Mouse (Mus musculus) neutrophil, adult 5-6 weeks (primary cell): Measurements from ENCODE around the gene Arhgap25. TPM values are rescaled to one million over a fixed set of nuclear protein-coding genes. Genes with fewer than 3 reads are reported as not detected.
"Not testable (repeated sequence)": the region's sequence is repeated elsewhere in the genome, so short reads cannot be mapped to it uniquely, and the experiment has no call there.

Experiments used
- ATAC-seq: fragments of 151-379, 151-347 bp; 2 replicates; pipeline ENCODE4 v1.8.0; 2017; ENCODE audit warnings: mild to moderate bottlenecking, moderate TSS enrichment; ENCODE audit not compliant: insufficient number of reproducible peaks, poor library complexity, low FRiP score, severe bottlenecking; ENCODE audit errors: extremely low read depth
- total RNA-seq: library from RNA; stranded (forward); fragments of 200-1000 nt; gene quantifications from 2 replicates; pipeline ENCODE4 v1.2.3, GENCODE M21; 2017

The Arhgap25 gene
- total RNA-seq, 1 experiment from 2014 or later, result 369 TPM

DNA sequence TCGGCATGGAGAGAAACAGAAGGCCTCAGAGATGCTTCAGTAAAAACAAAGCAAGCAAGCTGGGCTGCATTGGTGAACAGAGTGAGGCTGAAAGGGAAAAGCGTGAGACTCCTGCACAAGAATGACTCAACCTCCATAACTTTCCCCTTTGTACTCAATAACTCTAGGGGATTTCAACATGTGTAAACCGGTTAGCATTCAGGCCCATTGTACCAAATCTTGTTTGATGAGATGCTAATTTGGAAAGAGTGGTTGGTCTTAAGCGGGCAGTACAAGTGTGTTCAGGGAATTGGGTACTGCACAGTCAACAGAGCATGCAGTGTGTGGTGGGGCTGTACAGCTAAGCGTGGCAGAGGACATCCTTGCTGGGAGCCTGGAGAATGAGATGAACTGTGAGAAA lies 57.8 kb downstream of the Arhgap25 start:
- ATAC-seq, result no peak

DNA sequence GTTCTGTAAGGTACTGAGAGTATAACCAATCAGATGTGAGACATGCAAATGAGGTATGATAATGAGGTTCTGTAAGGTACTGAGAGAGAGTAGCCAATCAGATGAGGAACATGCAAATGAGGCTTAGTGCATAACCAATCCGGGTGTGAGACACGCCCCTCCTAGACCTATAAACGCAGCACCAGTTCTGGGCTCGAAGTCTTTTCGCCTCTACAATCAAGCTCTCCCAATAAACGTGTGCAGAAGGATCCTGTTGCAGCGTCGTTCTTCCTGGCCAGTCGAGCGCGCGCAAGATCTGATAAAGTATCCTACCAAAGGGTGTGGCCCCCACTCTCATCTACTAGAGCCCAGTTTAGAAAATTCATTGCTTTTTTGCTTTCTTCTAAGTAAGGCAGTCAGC lies 63.0 kb downstream of the Arhgap25 start:
- not testable (repeated sequence) for ATAC-seq

DNA sequence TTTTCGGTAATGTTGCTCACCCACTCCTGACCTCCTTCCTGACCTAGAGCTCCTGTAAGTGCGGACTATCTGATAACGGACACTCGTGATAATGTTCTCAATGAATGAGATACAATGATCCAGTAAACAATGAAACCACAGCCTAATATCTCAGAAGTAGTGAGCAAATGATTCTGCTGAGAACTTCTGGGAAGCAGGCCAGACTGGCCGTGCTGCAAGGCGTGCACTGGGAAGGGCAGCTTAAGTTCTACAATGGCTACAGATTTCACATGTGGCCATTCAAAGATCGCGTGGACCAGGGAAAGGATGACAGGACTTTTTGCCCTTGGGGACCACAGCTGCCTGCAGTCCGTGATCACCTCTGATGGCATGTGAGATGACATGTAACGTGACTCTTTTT lies 64.7 kb downstream of the Arhgap25 start:
- ATAC-seq, result no peak

DNA sequence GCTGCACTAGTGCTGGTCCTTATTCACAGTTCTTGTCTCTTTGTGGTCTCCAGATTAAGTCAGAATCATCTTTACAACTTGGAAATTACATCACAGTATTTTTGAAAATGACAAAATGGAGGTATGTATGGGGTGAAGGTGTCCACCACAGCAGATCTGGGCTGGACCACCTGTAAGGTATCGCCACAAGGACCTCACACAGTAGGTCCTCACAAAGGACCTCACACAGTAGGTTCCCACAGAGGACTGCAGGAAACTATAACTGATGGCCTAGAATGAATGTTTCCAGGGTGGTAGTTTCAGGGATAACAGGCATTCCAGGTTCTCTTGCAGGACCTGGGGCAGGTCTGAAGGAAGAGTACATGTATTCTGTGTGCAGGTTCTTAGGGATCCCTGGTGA lies 65.7 kb downstream of the Arhgap25 start:
- ATAC-seq, result no peak

DNA sequence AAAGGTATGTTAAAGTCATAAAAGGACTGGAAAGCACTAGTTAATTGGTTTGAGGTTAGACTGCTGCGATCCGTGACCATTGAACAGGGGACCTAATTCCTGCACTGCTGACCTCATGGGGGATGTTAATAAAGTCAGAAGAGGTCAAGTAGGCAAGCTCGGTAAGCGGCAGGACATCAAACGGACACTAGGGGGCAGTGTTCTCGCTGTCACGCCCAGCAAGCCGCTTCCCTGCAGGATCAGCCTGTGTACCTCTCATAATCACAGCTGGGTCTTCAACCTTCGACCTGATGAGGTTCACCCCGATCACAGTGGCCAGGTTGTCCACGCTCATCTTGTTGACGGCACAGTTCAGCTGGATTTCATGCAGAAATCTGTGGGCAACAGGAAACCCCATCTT lies 66.8 kb downstream of the Arhgap25 start:
- ATAC-seq, result peak; percentile 66; the same call in 1 of the 2 replicates

DNA sequence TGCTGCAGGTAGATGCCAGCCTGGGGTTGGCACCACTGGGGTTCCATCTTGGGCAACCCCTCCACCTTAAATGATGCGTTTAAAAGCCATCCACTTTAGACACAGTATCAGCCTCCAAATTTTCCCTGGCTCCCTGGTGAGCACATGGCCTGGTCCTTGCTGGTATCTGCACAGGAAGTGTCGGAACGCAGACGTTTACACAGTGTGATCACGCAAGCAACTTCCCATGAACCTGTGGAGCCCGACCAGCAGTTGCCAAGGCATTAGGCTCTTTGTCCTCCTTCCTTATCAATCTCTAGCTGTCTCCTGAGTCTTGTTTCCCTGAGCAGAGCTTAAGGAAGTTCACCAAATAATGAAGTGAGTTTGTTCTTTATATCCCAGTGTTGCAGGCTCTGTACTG lies 77.6 kb downstream of the Arhgap25 start:
- no peak for ATAC-seq

DNA sequence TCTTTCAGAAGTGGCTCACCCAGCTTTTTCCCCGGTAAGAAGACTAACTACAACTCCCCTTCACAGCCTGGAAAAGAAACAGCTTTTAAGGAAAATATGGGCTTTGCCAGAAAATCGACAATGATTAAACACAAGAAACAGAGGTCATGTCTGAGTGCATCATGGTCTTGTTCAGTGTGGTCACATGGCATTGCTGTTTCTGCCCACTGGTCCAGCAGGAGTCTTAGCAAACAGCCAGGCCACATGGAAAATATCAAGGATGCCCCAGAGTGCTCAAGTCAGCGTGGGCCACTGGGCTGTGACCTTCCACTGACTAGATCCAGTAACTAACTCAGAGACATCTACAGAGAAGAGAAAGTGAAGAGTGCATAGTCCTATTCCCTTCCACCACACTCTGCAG lies 81.3 kb downstream of the Arhgap25 start:
- no peak for ATAC-seq

DNA sequence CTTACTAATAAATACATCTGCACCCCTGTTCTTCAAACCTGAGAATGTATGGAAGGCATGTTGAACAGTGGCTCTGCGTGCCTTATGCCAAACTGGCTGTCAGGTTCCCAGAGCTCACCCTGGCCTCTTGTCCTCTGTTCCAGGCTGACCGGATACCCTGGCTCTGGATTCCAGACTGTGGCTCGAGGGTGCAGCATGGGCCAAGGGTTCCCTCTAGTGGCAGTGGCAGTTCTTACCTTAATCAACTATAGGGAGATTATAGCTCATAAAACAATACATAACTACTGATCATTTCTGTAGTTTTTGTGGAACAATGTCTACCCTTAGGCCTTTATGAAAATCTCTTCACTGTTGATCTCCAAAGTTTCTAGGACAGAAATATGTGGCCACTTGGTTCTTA lies 82.0 kb downstream of the Arhgap25 start:
- ATAC-seq, result no peak

DNA sequence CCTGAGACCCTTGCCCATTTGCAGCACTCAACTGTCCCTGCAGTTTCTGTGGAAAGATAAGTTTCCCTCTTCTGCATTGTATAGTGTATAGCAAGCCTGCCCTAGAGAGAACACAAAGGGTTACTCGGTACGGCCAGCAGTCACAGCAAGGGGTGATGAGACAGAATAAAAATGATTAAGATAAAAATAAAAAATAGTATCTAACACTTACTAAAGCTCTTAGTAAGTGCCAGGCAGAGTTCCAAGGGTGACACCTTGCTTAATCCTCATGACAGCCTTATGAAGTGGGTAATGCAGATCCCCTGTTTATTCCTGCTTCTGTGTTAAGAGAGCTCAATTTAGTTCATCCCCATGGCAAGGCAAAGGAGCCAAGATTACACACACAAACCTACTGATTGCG lies 83.5 kb downstream of the Arhgap25 start:
- no peak for ATAC-seq

DNA sequence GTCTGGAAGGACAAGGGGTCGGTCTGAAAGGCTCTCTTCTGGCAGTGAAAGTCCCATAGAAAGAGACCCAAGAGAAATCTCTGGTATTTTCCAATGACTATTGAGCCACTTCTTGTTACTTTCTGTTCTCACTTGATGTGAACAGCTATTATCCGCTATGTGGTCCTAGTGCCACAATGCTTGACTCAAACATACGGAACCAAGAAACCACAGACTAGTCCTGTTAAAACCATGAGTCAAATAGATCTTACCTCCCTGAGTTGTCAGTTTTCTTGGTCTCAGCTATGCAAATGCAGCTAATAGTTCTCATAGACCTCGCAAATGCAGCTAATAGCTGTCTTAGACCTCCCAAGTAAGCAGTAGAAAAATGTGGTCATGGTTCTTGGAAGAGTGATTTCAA lies 85.8 kb downstream of the Arhgap25 start:
- ATAC-seq, result no peak

DNA sequence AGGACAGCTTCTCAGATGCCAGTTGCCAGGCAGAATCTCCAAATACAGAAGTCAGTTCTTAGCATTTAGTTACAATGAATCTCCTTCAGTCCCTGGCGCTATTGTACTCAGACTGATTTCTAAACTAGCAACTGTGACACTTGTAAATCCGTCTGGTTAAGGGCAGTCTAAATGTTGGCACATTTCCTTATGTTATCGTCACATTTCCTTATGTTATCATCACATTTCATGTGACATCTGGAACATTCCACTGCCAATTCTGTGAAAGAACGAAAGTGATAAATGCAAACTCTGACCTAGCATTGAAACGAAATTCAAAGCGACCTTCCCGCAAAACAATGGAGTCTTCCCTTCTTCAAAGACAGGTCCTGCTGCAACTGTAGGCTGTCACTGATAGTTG lies 87.8 kb downstream of the Arhgap25 start:
- no peak for ATAC-seq

DNA sequence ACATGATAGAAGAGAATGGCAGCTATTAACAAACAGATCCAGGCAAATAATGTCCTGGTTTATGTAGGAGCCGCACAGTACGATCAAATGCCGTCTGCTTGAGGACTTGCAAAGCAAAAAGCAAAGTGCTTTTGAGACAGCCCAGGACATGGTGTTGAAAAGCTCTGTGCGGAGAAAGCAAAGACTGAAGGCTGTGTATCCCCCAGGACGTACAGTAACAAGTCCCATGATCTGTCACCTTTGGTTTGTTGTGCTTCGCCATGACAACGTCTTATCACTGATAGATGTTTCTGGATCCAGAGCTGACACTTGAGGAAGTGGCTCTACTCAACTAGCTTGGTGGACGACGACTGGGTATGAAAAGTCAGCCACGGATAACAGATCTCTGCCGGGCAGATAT lies 89.8 kb downstream of the Arhgap25 start:
- ATAC-seq, result no peak

DNA sequence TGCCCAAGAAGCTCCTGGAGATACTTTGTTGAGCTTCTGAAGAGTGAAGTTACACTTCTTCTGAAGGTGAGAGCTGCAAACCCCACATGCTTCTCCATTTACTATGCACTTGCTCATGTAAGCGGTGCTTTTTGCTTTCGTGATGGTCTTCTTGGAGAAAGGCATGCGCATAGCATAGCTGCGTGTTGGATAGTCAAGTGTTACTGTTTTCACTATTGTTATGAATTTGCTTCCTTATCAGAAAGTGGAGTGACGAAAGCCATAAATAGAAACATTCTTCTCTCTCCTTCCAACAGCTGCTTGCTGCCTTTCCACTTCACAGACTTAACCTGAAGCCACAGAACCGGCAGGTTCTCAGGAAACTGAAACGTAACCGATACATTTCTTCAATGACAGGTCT lies 96.3 kb downstream of the Arhgap25 start:
- ATAC-seq, result no peak

DNA sequence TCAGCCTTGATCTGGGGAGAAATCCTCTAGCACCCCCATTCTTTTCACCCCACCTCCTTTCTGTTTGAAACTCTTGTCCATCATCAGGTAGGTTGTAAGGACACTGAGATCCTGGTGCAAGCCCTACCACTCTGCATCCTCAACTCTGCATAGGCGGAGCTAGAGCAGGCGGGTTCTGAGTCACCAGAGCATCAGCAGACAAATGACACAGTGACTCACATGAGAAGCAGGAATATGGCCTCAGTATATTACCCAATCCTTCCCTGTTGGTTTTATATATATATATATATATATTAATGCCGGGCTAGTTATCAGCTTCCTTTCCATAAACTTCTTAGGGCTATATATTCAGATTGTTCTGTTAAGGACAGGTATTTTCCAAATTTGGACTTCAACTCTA lies 97.3 kb downstream of the Arhgap25 start:
- ATAC-seq, result no peak

DNA sequence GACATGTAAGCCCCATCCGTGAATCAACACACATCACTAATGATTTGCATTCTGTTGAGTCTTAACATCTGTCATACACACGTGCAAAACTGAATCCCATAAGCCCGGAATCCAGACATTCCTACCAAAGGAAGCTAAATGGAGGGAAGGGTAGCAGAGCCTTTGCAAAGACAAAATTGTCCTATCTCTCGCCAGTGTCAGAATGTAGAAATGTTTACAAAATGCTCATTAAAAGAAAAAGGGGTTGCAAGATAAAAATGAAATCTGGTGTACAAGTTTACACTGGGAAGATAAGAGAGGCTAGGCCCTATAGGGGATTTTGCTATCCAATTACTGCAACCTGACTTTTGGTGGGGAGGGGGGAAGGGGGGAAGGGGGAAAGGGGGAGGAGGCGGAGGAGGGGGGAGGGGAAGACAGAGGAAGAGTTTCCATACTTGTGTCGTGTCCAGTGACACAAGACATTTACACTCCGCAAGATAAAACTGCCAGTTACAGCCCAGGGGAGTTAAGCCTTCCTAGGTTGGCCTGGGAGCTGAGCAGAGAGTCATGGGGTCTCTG lies 104.5 kb downstream of the Arhgap25 start, which contains the start of gene Bmp10:
TSS of gene Bmp10 (plus strand) at position 508 of the 558 bp plus-strand sequence.
- ATAC-seq, result no peak

DNA sequence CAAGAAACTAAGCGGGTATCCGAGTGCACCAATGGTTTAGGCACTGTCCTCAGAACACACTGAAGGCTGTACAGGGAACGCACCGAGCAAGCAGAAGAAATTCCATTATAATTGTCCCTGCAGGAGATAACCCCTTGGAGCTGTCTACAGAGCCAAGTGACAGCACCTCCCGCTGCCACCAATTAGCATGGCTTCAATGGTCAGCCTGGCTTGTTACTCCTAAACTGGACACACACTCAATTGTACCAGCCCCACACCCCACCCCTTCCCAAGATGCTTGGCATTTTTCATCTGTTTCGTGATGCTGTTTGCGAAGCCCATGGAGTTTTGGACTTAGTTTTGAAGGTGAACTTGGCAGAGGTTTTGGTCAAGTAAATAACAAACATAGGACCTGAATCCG lies 105.4 kb downstream of the Arhgap25 start:
- ATAC-seq, result no peak

DNA sequence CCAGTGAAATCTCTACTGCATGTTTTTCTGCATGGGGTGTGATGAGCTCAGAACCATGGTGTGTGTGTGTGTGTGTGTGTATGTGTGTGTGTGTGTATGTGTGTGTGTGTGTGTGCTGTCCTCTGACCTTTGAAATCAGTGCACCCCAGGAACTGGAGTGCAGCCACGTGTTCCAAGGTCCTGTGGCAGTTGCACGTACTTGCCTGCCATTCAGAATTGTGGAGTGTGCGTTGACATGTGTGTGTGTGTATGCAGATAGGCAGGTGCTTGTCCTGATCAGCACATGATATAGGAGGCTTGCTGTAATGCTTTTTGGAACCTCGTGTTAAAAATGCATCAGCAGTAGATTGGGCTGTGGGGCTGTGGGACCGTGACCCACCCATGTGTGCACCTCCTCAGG lies 106.1 kb downstream of the Arhgap25 start:
- ATAC-seq, result no peak

DNA sequence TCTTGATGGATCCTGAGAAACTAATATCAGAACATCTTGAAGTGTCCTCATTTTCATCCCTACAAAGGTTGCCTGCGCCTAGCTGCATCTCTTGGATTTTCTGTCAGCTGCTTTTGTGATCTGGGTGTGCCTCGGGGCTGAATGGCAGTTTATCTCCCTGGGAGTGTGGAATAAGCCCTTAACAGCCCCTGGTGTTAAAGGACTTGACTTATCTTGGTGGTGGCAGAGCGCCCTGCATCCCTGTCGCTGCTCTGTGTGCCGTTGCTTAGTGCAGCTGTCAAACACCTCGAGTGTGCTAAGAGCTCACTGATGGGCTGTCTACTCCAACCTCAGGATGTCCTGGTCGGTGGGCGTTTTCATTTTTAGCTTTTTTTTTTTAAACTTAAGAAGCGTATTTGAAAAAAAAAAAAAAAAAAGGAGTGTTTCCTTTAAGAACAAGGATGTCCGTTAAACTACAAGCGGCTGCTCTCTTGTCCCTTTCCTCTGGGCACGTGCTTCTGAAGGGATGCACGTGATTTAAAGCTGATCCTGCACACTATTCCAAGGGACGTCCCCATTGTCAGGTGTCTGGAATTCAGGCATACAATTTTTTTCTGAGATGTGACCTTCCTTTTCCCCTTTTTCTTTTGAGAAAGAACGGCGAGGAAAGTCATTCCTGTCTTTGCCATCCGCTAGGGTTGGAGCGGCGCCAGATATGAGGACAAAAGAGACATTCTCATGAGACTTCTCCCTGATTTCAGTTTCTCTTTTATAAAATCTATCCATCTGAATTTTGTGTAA lies 108.8 kb downstream of the Arhgap25 start:
- ATAC-seq, result no peak

DNA sequence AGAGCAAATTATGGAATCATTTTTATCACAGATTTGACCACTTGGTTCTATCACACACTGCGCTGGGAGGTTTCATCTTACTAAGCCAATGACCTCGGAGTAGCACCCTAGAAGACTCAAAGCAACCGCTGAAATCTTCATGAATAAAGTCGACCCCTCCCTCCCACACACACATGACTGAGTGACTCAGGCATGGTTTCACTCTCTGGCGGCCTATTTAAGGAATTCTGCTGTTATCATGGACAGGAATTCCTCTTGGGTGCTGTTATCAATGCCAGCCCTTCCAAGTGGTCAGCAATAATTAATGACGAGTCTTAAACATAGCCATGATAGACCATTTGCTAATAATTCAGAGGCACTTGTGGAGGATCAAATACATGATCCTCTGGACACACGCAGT lies 110.8 kb downstream of the Arhgap25 start:
- ATAC-seq, result no peak

DNA sequence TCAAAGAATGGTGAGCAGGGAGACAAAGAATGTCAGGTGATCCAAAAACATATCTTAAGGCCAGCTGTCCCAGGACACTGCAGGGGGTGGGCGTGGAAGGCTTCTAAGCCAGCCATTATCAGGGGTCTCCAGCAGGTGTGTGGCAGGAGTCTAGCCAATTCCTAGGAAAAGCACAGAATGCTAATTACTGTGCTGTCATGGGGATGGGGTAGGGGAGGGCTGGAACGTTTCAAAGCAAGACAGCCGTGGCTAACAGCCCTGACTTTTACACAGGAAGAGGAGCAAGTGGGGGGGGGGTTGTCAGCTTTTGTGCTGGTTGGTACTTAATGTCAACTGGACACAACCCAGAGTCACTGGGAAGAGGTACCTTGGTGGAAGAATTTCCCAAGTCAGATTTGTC lies 121.0 kb downstream of the Arhgap25 start:
- ATAC-seq, result no peak
